Mouse (Mus musculus): ENCODE measurements at regions not wholly inside any gene's neighbourhood (a gene's known extent, or its start where the extent isn't known, plus 50 kb on each side); places are given as distances from the start of the nearest gene placed in this dataset.
"Not testable (repeated sequence)": the region's sequence is repeated elsewhere in the genome, so short reads cannot be mapped to it uniquely, and the experiment has no call there.

DNA sequence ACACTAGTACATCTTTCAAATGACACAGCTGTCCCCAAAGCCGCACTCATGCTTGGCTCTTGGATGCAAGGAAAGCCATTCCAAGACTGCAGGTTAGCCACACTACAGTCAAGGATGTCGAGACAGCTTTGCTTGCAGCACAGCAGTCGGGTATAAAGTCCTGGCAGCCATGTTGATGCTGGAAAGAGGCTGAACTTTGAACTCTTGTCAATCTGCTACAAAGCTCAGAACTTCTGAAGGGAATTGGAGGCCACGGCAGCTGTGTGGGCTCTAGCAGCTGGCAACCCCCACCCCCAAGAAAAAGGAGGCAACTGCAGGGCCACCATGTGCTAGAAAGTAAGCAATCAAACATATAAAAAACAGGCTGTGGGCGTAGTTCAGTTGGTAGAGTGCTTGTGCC is 90.0 kb upstream of the Zcchc2 start:
- in situ Hi-C loops (cut with MboI, MseI) = loop anchor here (5.0 kb wide), 1 partner anchor 137 kb away; no protein-coding TSS in a partner anchor

DNA sequence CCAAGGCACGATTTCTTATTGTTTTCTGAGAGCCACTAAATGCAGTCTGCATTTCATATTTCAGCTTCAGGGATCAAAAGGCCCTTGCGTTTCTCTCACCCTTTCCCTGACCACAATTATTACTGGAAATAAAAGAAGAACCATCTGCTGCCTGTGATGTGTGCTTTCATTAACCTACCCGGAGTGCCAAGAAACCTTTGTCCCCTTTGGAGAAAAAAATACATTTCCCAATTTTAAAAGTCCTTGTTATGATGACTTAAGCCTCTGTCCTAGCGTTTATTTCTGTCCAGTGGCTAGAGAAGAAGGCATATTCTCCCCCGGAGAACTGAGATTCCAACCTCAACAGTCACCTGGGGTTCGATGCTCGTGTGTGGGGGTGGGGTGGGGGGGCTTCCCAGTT is 89.3 kb upstream of the Zcchc2 start:
- in situ Hi-C loops (cut with MboI, MseI) = loop anchor here (5.0 kb wide), 1 partner anchor 136 kb away; no protein-coding TSS in a partner anchor

DNA sequence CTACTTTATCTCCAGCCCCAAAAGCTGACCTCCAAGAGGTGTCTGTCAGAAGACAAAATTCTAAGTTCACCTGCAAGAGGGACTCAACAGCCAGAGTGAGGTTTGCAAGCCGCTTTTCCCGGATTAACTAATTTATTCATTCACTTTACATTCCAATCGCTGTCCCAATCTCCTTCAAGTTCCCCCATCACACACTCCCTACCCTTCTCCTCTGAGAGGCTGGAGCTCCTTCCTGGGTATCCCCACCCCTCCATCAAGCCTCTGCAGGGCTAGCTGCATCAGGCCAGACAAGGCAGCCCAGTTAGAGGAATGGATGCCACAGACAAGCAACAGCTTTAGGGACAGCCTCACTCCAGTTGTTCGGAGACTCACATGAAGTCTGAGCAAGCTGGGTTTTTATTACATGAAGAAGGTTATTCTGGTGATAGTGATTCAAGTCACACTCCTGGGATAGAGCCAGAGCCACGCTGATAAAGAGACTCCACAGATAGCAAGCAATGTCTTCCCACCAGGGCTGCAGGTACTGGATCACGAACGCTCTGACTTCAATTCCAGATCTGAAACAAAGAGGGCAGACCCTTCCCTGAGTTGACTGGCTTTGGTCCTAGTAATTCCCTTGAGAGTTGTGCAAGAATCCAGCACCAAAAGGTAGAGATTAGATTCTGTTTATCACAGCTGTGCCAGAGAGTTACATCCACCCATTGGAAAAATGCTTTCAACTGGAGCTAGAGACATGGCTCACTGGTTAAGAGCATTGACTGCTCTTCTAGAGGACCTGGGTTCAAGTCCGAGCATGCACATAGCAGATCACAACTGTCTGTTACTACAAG is 86.7 kb upstream of the Zcchc2 start:
- in situ Hi-C loops (cut with MboI, MseI) = loop anchor here (5.0 kb wide), 1 partner anchor 134 kb away; no protein-coding TSS in a partner anchor

DNA sequence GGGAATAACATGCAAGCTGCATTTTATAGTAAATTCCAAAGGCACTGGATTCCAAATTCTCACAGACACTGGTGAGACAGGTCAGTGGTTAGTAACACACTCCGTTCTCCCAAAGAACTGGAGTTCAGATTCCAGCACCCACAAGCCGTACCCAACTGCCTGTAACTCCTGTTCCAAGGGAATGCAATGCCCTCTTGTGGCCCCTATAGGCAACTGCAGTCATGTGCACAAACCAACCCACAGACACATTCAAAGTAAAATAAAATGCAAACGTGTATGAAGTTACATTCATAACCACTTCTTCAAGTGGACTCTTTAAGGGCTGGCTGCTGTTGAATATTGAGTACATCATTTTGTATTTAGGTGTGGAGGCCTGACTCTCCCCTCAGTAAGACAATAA is 85.5 kb upstream of the Zcchc2 start:
- in situ Hi-C loops (cut with MboI, MseI) = loop anchor here (5.0 kb wide), 1 partner anchor 133 kb away; no protein-coding TSS in a partner anchor

DNA sequence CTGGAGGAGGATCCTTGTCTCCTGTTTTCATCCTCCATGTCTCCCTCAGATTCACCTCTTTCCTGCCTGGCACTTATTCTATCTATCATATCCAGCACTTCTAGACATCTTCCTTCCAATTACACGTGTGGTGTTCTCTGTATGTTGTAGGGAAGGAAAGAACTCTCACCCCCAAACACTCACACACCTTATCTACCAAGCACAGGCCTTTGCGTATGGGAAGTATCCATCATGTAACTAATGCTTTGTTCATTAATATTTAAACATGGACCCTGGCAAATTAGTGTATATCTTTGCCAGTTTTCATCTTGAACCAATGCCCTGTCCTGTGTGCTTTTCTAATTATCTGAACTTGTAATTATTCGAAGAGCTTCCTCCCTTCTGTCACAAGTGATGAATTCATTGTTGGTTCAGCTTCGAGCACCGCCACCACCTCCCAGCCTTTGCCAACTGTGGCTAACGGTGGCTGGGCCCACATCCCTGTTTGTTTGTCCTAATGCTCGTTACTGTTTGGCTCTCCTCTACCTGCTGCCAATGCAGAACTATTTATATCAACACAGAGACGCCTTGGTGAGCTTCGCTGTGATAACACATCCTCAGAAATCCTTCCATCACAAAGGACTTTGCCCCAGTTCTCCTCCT is 84.3 kb upstream of the Zcchc2 start:
- in situ Hi-C loops (cut with MboI, MseI) = no loop called here

DNA sequence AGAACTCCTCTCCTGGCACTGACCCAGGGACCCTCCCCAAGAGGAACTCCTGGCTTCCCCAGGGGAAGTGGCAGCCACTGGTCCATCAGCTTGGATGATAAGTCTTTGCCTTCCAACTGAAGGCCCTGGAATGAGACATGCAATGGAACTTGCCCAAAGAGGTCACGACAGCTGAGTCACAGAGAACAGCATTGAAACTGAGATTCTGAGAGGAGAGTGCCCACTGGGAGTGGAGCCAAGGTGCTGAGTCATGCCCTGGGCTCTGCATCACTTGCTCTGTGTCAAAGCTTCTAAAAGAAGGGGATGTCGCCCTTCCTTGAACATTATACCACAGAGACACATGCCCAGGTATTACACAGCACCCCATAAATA is 83.8 kb upstream of the Zcchc2 start:
- in situ Hi-C loops (cut with MboI, MseI) = no loop called here

DNA sequence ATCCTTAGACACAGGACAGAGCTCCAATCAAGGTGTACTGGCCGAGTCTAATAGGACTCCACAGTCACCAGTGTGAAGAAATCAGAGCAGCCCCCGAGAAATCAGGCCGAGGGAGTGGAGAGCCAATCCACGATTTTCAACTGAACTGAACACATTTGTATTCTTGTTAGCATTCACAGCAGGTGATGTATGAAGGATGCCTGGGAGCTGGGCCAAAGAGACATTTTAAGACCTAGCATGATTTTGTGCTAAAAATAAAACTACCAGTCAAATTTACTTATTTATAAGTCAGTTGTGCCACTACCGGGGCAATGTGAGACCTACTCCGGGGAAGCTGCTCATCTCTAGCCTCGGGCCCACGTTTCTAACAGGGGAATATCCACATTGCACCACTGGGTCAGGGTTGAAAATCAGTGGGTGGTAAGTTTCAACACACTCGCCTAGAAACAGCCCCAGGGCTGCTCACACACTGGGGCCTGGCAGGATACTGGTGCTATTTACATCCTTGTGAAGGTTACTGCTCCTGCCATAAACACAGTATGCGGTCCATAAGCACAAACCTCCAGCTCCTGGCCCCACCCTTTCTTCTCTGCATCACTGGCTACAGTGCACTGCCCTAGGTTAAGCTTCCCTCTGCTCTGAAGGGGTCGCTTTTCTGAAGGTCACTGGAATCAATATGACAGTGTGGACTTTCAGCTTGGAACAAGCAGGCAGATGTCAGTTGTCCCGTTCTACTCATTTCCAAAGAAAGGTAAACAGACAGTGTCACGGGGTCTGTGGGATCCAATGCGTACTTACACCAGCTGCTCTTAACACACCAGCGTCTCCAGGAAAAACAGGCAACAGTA is 82.0 kb upstream of the Zcchc2 start:
- in situ Hi-C loops (cut with MboI, MseI) = no loop called here

DNA sequence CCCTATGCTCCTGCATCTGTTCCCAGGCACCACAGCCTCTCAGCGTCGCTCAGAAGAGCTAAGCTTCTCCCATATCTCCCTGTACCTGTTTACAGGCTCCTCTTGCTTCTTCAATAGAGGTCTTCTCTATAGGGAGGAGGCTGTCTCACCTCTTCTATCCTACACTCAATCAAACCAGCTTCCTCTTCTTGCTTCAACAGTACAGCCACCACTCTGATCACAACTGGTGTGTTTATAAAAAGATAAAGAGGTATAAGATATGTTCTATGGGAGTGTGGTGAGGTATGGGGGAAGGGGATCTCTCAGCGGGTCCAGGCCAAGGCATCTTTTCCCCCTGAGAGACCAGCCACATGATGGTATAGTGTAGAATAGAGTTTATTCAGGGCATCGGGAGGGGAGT is 81.1 kb upstream of the Zcchc2 start:
- in situ Hi-C loops (cut with MboI, MseI) = no loop called here

DNA sequence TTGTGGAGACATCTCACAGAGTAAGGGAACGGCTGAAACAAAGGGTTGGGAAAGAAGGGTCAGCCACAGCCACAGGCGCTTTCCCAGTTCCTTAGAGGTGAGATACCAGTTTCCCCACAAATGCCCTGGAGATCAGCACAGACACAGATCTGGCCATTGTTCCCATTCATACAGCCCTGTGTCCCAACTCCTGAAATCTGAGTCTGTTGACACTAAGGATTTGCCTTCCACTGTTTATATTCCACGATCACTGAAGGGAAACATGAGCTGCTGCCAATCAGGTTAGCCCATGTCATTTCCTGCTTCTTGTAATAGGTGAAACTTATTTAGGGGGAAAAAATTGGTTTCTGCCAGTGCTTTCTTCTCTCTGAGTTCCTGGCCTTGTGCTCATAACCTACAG is 78.5 kb upstream of the Zcchc2 start:
- in situ Hi-C loops (cut with MboI, MseI) = no loop called here

DNA sequence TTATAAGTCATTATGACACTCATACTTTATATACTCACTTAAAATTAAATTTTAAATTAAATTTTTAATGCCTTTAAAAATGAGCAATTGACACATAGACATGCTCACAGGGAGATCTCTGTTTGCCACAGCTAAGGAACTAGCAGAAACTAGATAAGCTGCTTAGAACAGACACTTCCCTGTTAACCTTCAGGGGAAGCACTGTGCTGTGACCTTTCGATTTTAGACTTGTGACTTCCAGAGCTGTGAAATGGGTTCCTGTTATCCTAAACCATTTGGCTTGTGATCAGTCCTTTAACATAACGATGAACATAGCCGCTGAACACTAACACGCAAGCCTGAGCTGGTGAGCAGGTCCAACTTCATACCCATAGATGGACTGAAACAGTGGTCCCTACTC is 68.4 kb upstream of the Zcchc2 start:
- in situ Hi-C loops (cut with MboI, MseI) = no loop called here

DNA sequence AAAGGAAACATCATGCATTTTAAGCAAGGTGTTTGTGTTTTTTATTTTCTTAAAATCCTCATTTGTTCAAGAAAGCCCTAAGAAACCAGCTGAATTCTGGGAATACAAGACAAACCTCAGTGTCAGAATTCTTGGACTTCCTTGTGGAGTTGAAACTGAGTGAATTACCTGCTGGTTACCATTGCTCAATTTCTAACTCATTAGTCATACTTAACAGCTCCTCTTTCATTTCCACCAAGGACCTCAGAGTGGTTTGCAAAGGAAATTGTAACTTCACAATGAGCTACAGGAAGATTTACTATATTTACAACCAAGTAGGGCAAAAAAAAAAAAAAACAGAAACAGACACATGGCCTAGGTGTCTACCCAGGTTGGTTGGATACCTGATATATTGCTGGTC is 67.6 kb upstream of the Zcchc2 start:
- in situ Hi-C loops (cut with MboI, MseI) = no loop called here

DNA sequence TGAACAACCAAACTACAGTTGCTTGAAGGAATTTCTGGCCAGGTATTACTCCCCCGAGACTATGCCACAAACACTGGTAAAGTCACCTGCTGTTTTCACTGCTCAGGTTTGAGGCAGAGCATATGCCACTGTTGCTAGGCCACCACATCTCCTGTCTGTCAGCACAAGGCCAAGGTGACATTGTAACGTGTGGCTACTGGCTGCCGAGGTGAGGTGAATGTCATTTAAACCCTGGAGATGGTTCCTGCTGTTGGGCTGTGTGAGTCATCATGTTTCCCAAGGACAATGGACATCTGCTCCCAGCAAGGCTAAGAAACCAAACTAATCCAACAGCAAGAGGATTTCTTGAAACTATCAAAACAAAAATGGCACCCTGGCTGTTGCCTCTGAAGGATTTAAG is 67.2 kb upstream of the Zcchc2 start:
- in situ Hi-C loops (cut with MboI, MseI) = no loop called here

DNA sequence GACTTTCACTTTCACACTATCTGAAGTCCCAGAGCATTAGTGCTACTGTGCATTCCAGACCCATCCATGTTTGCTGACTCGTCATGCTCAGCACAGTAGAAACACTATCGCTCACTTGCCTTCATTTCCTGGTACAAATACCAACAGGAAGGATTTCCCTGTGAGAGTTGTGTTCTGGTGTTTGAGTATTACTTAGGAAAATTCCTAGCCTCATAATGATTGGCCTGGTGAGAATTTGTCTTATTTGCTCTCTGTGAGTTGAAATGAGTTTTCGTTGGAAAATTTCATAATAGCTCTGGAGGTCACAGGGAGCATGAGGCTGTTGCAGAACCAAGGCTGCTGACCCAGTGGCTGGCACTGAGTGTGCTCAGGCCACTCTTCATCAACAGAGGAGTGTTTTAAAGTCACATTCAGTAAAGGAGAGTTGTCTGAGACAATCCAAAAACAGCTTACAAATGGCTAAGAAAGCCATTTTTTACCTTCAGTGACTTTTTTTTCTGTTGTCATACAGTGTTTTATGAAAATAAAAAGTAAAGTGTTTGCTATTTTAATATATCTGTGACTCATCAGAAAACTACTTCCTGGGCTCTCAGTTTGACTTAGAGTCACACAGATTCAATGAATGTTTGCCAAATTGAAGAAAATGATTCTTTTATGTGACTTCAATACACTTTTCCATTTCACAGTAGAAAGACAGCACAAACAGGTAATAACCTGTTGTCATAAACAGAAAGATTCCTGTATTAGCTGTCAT is 64.4 kb upstream of the Zcchc2 start:
- in situ Hi-C loops (cut with MboI, MseI) = no loop called here

DNA sequence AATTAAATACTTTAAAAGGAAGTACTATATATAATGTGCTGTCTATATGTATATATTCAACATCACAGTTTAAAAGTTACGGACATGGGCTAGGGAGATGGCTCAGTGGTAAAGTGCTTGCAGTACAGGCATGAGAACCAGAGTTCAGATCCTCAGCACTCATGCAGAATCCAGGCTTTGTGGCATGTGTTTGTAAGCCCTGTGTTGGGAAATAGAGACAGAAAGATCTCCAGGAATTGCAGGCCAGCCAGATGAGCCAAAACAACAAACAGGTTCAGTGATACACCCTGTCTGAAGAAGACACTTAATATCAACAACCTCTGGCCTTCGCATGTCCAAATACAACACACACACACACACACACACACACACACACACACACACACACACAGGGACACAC is 63.3 kb upstream of the Zcchc2 start:
- in situ Hi-C loops (cut with MboI, MseI) = no loop called here

DNA sequence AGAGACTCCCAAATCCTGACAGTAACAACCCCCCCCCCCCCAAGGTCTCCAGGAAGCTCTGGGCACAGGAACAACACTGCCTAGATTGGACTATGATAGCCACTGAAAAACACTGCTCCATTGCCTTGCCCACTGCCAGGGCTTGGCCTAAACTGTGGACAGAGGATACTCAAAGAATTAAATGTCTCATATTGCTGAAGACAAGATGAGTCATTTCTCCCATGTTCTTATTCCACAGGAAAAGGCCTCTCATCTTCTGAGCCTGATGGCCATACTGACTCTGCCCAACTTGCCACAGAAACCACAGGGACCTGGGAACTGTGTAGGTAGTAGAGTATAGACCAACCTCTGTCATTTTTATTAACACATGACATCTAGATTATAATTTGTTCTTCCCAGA is 59.4 kb upstream of the Zcchc2 start:
- in situ Hi-C loops (cut with MboI, MseI) = no loop called here

DNA sequence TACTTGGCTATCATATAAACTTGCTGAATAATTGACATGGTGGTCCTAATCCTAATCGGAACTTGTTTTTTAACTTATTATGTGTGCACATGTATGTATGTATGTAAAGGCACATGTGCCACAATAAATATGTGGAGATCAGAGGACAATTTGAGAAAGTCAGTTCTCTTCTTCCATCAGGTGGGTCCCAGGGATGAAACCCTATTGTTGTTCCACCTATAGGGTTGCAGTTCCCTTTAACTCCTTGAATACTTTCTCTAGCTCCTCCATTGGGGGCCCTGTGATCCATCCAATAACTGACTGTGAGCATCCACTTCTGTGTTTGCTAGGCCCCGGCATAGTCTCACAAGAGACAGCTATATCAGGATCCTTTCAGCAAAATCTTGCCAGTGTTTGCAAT is 56.0 kb upstream of the Zcchc2 start:
- in situ Hi-C loops (cut with MboI, MseI) = not testable (repeated sequence)
